In the genomic region with DNA sequence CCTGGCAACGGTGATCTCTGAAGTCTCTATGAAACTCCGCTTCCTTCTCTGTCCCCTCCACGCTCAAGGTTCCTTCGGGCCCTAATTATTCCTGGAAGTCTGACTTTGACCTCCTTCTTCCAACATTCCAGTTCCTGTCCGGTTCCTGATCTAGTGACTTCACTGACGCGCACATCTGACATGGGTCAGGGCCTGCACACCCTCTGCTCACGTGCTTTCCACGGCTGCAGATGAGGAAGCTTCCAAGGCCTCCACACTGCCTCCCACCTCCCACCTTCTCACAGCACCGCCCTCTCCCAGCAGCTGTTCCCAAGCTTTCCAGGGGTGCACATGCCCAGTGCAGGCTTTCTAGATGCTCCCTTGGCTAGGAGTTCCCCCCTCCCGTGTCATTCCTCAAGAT, we compare ENCODE assay signal across 10 mouse cellular contexts.
"Had no signal": no experiment of that assay in that cellular context is flagged by ENCODE, and none has a peak within 500 bp of the region (broad histone marks: within the 10 kb centered on the region; RNA-seq: fewer than 3 reads in every experiment).

No protein-coding gene starts in this region.

- H3K9me3 ChIP-seq: intestine, embryonic 15.5 days; limb, embryonic 10.5 days; liver, embryonic 12.5 days; midbrain, embryonic 13.5 days; stomach, embryonic 15.5 days had no signal

- H3K4me1 ChIP-seq: intestine, embryonic 15.5 days; limb, embryonic 10.5 days; liver, embryonic 12.5 days; midbrain, embryonic 13.5 days; stomach, embryonic 15.5 days had no signal

- ATAC-seq: intestine, embryonic 15.5 days; liver, embryonic 12.5 days; midbrain, embryonic 13.5 days had no signal

- H3K36me3 ChIP-seq: intestine, embryonic 15.5 days; limb, embryonic 10.5 days; liver, embryonic 12.5 days; midbrain, embryonic 13.5 days; stomach, embryonic 15.5 days had no signal

- H3K9ac ChIP-seq: intestine, embryonic 15.5 days; liver, embryonic 12.5 days; midbrain, embryonic 13.5 days; stomach, embryonic 15.5 days had no signal

- H3K27me3 ChIP-seq: intestine, embryonic 15.5 days; liver, embryonic 12.5 days; midbrain, embryonic 13.5 days; stomach, embryonic 15.5 days had no signal

- H3K4me2 ChIP-seq: intestine, embryonic 15.5 days; liver, embryonic 12.5 days; midbrain, embryonic 13.5 days; stomach, embryonic 15.5 days had no signal

- DNase-seq: kidney, adult 9 months; right cerebral cortex, postnatal 14 days; thymus, adult 2 months; thymus, postnatal 25 days had no signal

- H3K27ac ChIP-seq: intestine, embryonic 15.5 days; left cerebral cortex, adult 2 months; limb, embryonic 10.5 days; liver, embryonic 12.5 days; midbrain, embryonic 13.5 days; stomach, embryonic 15.5 days had no signal

- H3K4me3 ChIP-seq: intestine, embryonic 15.5 days; left cerebral cortex, adult 2 months; limb, embryonic 10.5 days; liver, embryonic 12.5 days; midbrain, embryonic 13.5 days; stomach, embryonic 15.5 days had no signal
